Mouse (Mus musculus) liver, adult 2 months (tissue): ENCODE data around the gene Zfp184. TPM values are rescaled to one million over a fixed set of nuclear protein-coding genes. Genes with fewer than 3 reads are reported as not detected.

Experiments used
- DNase-seq: peaks from one replicate; pipeline ENCODE4 v3.0.0-alpha.2; 2011; ENCODE audit warnings: low read depth, low spot score; ENCODE audit errors: extremely low read depth
- H3K27ac ChIP-seq: fragments of 200-500 bp; replicated peaks from 2 replicates; pipeline ENCODE4 v1.5.1; 2012; ENCODE audit warnings: low read depth, mild to moderate bottlenecking, control low read depth, inconsistent platforms, low read length; ENCODE audit not compliant: insufficient read depth
- H3K27me3 ChIP-seq: fragments of 200-500 bp; 2 replicates; pipeline ENCODE4 v1.6.1; 2012; ENCODE audit warnings: mild to moderate bottlenecking, moderate library complexity, low read length, inconsistent platforms; ENCODE audit not compliant: control insufficient read depth, insufficient read depth
- H3K36me3 ChIP-seq: fragments of 200-500 bp; 2 replicates; pipeline ENCODE4 v1.6.1; 2012; ENCODE audit warnings: low read length, inconsistent platforms; ENCODE audit not compliant: control insufficient read depth, insufficient read depth
- H3K4me1 ChIP-seq: fragments of 200-500 bp; 2 replicates; pipeline ENCODE4 v1.6.1; 2011; ENCODE audit warnings: low read length; ENCODE audit not compliant: control insufficient read depth, insufficient read depth
- H3K4me3 ChIP-seq: fragments of 200-500 bp; 2 replicates; pipeline ENCODE4 v1.5.1; 2011; ENCODE audit warnings: low read depth, mild to moderate bottlenecking, control low read depth, low read length, moderate library complexity; ENCODE audit not compliant: insufficient read depth
- H3K79me2 ChIP-seq: fragments of 200-500 bp; 2 replicates; pipeline ENCODE4 v1.6.1; 2012; ENCODE audit warnings: inconsistent platforms, mild to moderate bottlenecking, low read length, moderate library complexity; ENCODE audit not compliant: control insufficient read depth, insufficient read depth
- H3K9ac ChIP-seq: fragments of 200-500 bp; 2 replicates; pipeline ENCODE4 v1.6.1; 2012; ENCODE audit warnings: low read depth, mild to moderate bottlenecking, control low read depth, inconsistent platforms, low read length
- CTCF ChIP-seq: fragments of 200-500 bp; IDR thresholded peaks from 2 replicates; pipeline ENCODE4 v1.5.1; 2011; ENCODE audit warnings: low read depth, low read length, control low read depth
- POLR2A ChIP-seq: fragments of 200-500 bp; IDR thresholded peaks from 2 replicates; pipeline ENCODE4 v1.6.1; 2011; ENCODE audit warnings: low read length, control low read depth; ENCODE audit not compliant: insufficient read depth; ENCODE audit errors: extremely low read depth
- WGBS: fragments of 180-500 bp; shearing (Covaris S2); methylation state at CpG from one replicate; pipeline ENCODE4 v1.1.7; 2018; 5-methylcytosine and 5-hydroxymethylcytosine counted together
- polyA plus RNA-seq: library from polyadenylated mRNA; depleted of rRNA; stranded (reverse); fragments of >200 nt; gene quantifications from 2 replicates; pipeline ENCODE4 v1.2.3, GENCODE M21; 2012
- total RNA-seq: library from RNA; depleted of rRNA; stranded (reverse); fragments of >200 nt; gene quantifications from 2 replicates; pipeline ENCODE4 v1.2.3, GENCODE M21; 2014

The Zfp184 gene
- total and polyA plus RNA-seq, 2 experiments = 0.11 to 0.18 TPM

GRCm38 (mm10) chr13:21930981-21931380, 13.9 kb upstream of the Zfp184 start:
- no peaks in the 10 kb centered on the region for H3K79me2 ChIP-seq
- WGBS = 55% methylated on average over 10 of the region's 10 CpGs
- H3K36me3 ChIP-seq = no peaks in the 10 kb centered on the region
- TF ChIP-seq CTCF = no peak
- TF ChIP-seq POLR2A = no peak
- no peak overlapping the region for H3K27ac ChIP-seq
- H3K4me3 ChIP-seq = no peak overlapping the region
- no peak overlapping the region for H3K9ac ChIP-seq
- no peak for DNase-seq
- no peaks in the 10 kb centered on the region for H3K27me3 ChIP-seq
- peaks cover 2% of the 10 kb centered on the region; the same call in 1 of the 2 replicates for H3K4me1 ChIP-seq

- no peak overlapping the region for H3K27ac ChIP-seq
- no peak overlapping the region for H3K9ac ChIP-seq
- TF ChIP-seq CTCF (no peak), POLR2A (no peak)
- no peaks in the 10 kb centered on the region for H3K36me3 ChIP-seq
- no peaks in the 10 kb centered on the region for H3K79me2 ChIP-seq
- WGBS = 93% methylated on average over 6 of the region's 6 CpGs
- H3K4me3 ChIP-seq = no peak overlapping the region
- peaks cover 2% of the 10 kb centered on the region; the same call in 1 of the 2 replicates for H3K4me1 ChIP-seq
- H3K27me3 ChIP-seq = no peaks in the 10 kb centered on the region
- no peak for DNase-seq
Observed at GRCm38 (mm10) chr13:21931740-21932139, 13.2 kb upstream of the Zfp184 start.

GRCm38 (mm10) chr13:21933626-21934548, 11.0 kb upstream of the Zfp184 start:
- Histone ChIP-seq H3K9ac (no peak overlapping the region), H3K27ac (no peak overlapping the region), H3K79me2 (no peaks in the 10 kb centered on the region), H3K4me1 (peaks cover 2% of the 10 kb centered on the region; the same call in 1 of the 2 replicates), H3K27me3 (no peaks in the 10 kb centered on the region), H3K4me3 (no peak overlapping the region), H3K36me3 (no peaks in the 10 kb centered on the region)
- TF ChIP-seq CTCF (no peak), POLR2A (no peak)
- DNase-seq = no peak
- WGBS = 43% methylated on average over 28 of the region's 28 CpGs

- Histone ChIP-seq H3K4me1 (peaks cover 2% of the 10 kb centered on the region; the same call in 1 of the 2 replicates), H3K4me3 (no peak overlapping the region), H3K27ac (no peak overlapping the region), H3K79me2 (no peaks in the 10 kb centered on the region), H3K9ac (no peak overlapping the region), H3K36me3 (no peaks in the 10 kb centered on the region), H3K27me3 (no peaks in the 10 kb centered on the region)
- TF ChIP-seq POLR2A = no peak
- no peak for TF ChIP-seq CTCF
- WGBS = 27% methylated on average over 17 of the region's 17 CpGs
- DNase-seq = peak; percentile 49
Observed at GRCm38 (mm10) chr13:21934982-21935791, 9.7 kb upstream of the Zfp184 start.

GRCm38 (mm10) chr13:21935833-21936232, 9.1 kb upstream of the Zfp184 start:
- no peak for DNase-seq
- no peaks in the 10 kb centered on the region for H3K36me3 ChIP-seq
- TF ChIP-seq CTCF = no peak
- TF ChIP-seq POLR2A = no peak
- no peaks in the 10 kb centered on the region for H3K27me3 ChIP-seq
- peaks cover 2% of the 10 kb centered on the region; the same call in 1 of the 2 replicates for H3K4me1 ChIP-seq
- 21% methylated on average over 7 of the region's 7 CpGs for WGBS
- H3K4me3 ChIP-seq = no peak overlapping the region
- no peak overlapping the region for H3K27ac ChIP-seq
- no peak overlapping the region for H3K9ac ChIP-seq
- no peaks in the 10 kb centered on the region for H3K79me2 ChIP-seq
